Mouse (Mus musculus): ENCODE results near the gene Dpp6. TPM values are rescaled to one million over a fixed set of nuclear protein-coding genes. Genes with fewer than 3 reads are reported as not detected.

Gene Dpp6
- polyA plus RNA-seq, 1 experiment from 2014 or later: 0.06 TPM

- H3K36me3 ChIP-seq (replicated peaks; ENCODE audit: insufficient read depth, low read length): no peaks in the 10 kb centered on the region
- no peaks in the 10 kb centered on the region for H3K27me3 ChIP-seq (ENCODE audit: insufficient read depth, low read length)
- H3K4me3 ChIP-seq (ENCODE audit: low read depth, low read length): no peak overlapping the region
- no peaks in the 10 kb centered on the region for H3K4me1 ChIP-seq (ENCODE audit: insufficient read depth)
- no peak overlapping the region for H3K4me2 ChIP-seq (ENCODE audit: low read depth, low read length)
- H3K27ac ChIP-seq (ENCODE audit: low read depth): no peak overlapping the region
- DNase-seq (no peak), ATAC-seq (no peak)
- H3K9ac ChIP-seq (replicated peaks): no peak overlapping the region
- TF ChIP-seq EP300 (IDR thresholded peaks at IDR 0.05; ENCODE audit: low read depth): no peak
- no peak for TF ChIP-seq CTCF (IDR thresholded peaks at IDR 0.05; ENCODE audit: low read depth)
- no peaks in the 10 kb centered on the region for H3K9me3 ChIP-seq (ENCODE audit: low read length)
Observed at GRCm38 (mm10) chr5:27433584-27433983, 616.6 kb downstream of the Dpp6 start.

- Histone ChIP-seq H3K9me3 (ENCODE audit: low read length) (no peaks in the 10 kb centered on the region), H3K4me2 (ENCODE audit: low read depth, low read length) (no peak overlapping the region), H3K27me3 (ENCODE audit: insufficient read depth, low read length) (no peaks in the 10 kb centered on the region), H3K4me3 (ENCODE audit: low read depth, low read length) (no peak overlapping the region), H3K36me3 (replicated peaks; ENCODE audit: insufficient read depth, low read length) (no peaks in the 10 kb centered on the region), H3K9ac (replicated peaks) (no peak overlapping the region), H3K4me1 (ENCODE audit: insufficient read depth) (no peaks in the 10 kb centered on the region), H3K27ac (ENCODE audit: low read depth) (no peak overlapping the region)
- no peak for ATAC-seq
- no peak for TF ChIP-seq EP300 (IDR thresholded peaks at IDR 0.05; ENCODE audit: low read depth)
- no peak for TF ChIP-seq CTCF (IDR thresholded peaks at IDR 0.05; ENCODE audit: low read depth)
- DNase-seq: no peak
- WGBS (ENCODE audit: insufficient replicate concordance): 34% methylated on average over 3 of the region's 3 CpGs
Observed at GRCm38 (mm10) chr5:27453201-27453845, 636.3 kb downstream of the Dpp6 start.

GRCm38 (mm10) chr5:27454386-27454785 is 637.4 kb downstream of the Dpp6 start:
- no peak overlapping the region for H3K9ac ChIP-seq (replicated peaks)
- WGBS (ENCODE audit: insufficient replicate concordance): 76% methylated on average over 3 of the region's 3 CpGs
- DNase-seq: no peak

GRCm38 (mm10) chr5:27456981-27457380 is 640.0 kb downstream of the Dpp6 start:
- no peak overlapping the region for H3K4me2 ChIP-seq (ENCODE audit: low read depth, low read length)
- WGBS (ENCODE audit: insufficient replicate concordance): 72% methylated on average over 1 of the region's 1 CpGs
- H3K27ac ChIP-seq (ENCODE audit: low read depth): no peak overlapping the region
- H3K4me3 ChIP-seq (ENCODE audit: low read depth, low read length): no peak overlapping the region
- ATAC-seq (no peak), DNase-seq (no peak)
- no peak for TF ChIP-seq CTCF (IDR thresholded peaks at IDR 0.05; ENCODE audit: low read depth)
- TF ChIP-seq EP300 (IDR thresholded peaks at IDR 0.05; ENCODE audit: low read depth): no peak
- H3K36me3 ChIP-seq (replicated peaks; ENCODE audit: insufficient read depth, low read length): no peaks in the 10 kb centered on the region
- H3K27me3 ChIP-seq (ENCODE audit: insufficient read depth, low read length): no peaks in the 10 kb centered on the region
- no peak overlapping the region for H3K9ac ChIP-seq (replicated peaks)
- H3K4me1 ChIP-seq (ENCODE audit: insufficient read depth): no peaks in the 10 kb centered on the region
- H3K9me3 ChIP-seq (ENCODE audit: low read length): no peaks in the 10 kb centered on the region

More at GRCm38 (mm10) chr5:27454386-27454785, 637.4 kb downstream of the Dpp6 start:
- Histone ChIP-seq H3K4me2 (ENCODE audit: low read depth, low read length) (no peak overlapping the region), H3K4me3 (ENCODE audit: low read depth, low read length) (no peak overlapping the region), H3K27ac (ENCODE audit: low read depth) (no peak overlapping the region), H3K27me3 (ENCODE audit: insufficient read depth, low read length) (no peaks in the 10 kb centered on the region), H3K36me3 (replicated peaks; ENCODE audit: insufficient read depth, low read length) (no peaks in the 10 kb centered on the region), H3K4me1 (ENCODE audit: insufficient read depth) (no peaks in the 10 kb centered on the region), H3K9me3 (ENCODE audit: low read length) (no peaks in the 10 kb centered on the region)
- TF ChIP-seq EP300 (IDR thresholded peaks at IDR 0.05; ENCODE audit: low read depth) (no peak), CTCF (IDR thresholded peaks at IDR 0.05; ENCODE audit: low read depth) (no peak)
- ATAC-seq: no peak

GRCm38 (mm10) chr5:27457686-27458085 is 640.7 kb downstream of the Dpp6 start:
- Histone ChIP-seq H3K4me1 (ENCODE audit: insufficient read depth) (no peaks in the 10 kb centered on the region), H3K4me2 (ENCODE audit: low read depth, low read length) (no peak overlapping the region), H3K27me3 (ENCODE audit: insufficient read depth, low read length) (no peaks in the 10 kb centered on the region), H3K4me3 (ENCODE audit: low read depth, low read length) (no peak overlapping the region), H3K27ac (ENCODE audit: low read depth) (no peak overlapping the region), H3K9me3 (ENCODE audit: low read length) (no peaks in the 10 kb centered on the region), H3K9ac (replicated peaks) (no peak overlapping the region), H3K36me3 (replicated peaks; ENCODE audit: insufficient read depth, low read length) (no peaks in the 10 kb centered on the region)
- ATAC-seq (no peak), DNase-seq (no peak)
- TF ChIP-seq CTCF (IDR thresholded peaks at IDR 0.05; ENCODE audit: low read depth): no peak
- TF ChIP-seq EP300 (IDR thresholded peaks at IDR 0.05; ENCODE audit: low read depth): no peak
- 58% methylated on average over 1 of the region's 1 CpGs for WGBS (ENCODE audit: insufficient replicate concordance)

- TF ChIP-seq CTCF (IDR thresholded peaks at IDR 0.05; ENCODE audit: low read depth) (no peak), EP300 (IDR thresholded peaks at IDR 0.05; ENCODE audit: low read depth) (no peak)
- H3K27me3 ChIP-seq (ENCODE audit: insufficient read depth, low read length): no peaks in the 10 kb centered on the region
- 43% methylated on average over 4 of the region's 4 CpGs for WGBS (ENCODE audit: insufficient replicate concordance)
Observed at GRCm38 (mm10) chr5:27474964-27475465, 658.0 kb downstream of the Dpp6 start.

More at GRCm38 (mm10) chr5:27474964-27475465, 658.0 kb downstream of the Dpp6 start:
- Histone ChIP-seq H3K9me3 (ENCODE audit: low read length) (no peaks in the 10 kb centered on the region), H3K36me3 (replicated peaks; ENCODE audit: insufficient read depth, low read length) (no peaks in the 10 kb centered on the region), H3K4me2 (ENCODE audit: low read depth, low read length) (no peak overlapping the region), H3K9ac (replicated peaks) (no peak overlapping the region), H3K27ac (ENCODE audit: low read depth) (no peak overlapping the region), H3K4me3 (ENCODE audit: low read depth, low read length) (no peak overlapping the region), H3K4me1 (ENCODE audit: insufficient read depth) (no peaks in the 10 kb centered on the region)
- ATAC-seq (no peak), DNase-seq (no peak)

All from liver, postnatal 0 days (tissue).